Mouse (Mus musculus) myocyte (in vitro differentiated cells): ENCODE data around the gene 4933405O20Rik.

Experiments
- MAX ChIP-seq: IDR thresholded peaks from one replicate; pipeline ENCODE4 v1.6.1; 2011; ENCODE audit warnings: low read depth, mild to moderate bottlenecking, control low read depth
- POLR2A ChIP-seq: IDR thresholded peaks from one replicate; pipeline ENCODE4 v1.6.1; 2011; ENCODE audit warnings: low read depth, mild to moderate bottlenecking, control low read depth, moderate library complexity; ENCODE audit not compliant: insufficient read length

DNA sequence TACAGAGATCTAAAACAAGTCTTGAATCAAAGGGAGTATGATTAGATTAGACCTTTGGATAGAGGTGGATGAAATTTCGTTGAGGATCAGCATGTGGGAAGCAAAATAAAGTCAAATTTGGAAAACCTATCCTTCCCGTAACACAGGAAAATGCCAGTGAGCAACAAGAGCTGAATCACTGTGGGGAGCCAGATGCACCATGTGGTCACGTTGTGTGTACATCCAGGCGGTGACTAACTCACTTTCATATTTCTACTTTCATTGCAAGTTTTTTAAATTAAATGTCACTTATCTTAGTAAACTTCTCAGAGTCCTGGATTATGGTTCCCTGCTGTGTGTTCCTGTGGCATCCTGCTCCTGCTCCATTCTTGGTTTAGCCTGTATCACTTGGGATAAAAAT lies 47.6 kb upstream of the 4933405O20Rik start:
- TF ChIP-seq POLR2A (no peak), MAX (no peak)
